Mouse (Mus musculus) heart, adult 2 months (tissue): ENCODE data around the gene Ehbp1l1.

Experiments
- CTCF ChIP-seq: fragments of 200-600 bp; IDR thresholded peaks from 2 replicates; pipeline ENCODE4 v1.8.1; 2022; ENCODE audit warnings: antibody characterized with exemption, mild to moderate bottlenecking, moderate library complexity
- EP300 ChIP-seq: fragments of 200-500 bp; IDR thresholded peaks from 2 replicates; pipeline ENCODE4 v1.6.1; 2011; ENCODE audit warnings: low read depth, low read length, control low read depth; ENCODE audit not compliant: insufficient read depth

DNA sequence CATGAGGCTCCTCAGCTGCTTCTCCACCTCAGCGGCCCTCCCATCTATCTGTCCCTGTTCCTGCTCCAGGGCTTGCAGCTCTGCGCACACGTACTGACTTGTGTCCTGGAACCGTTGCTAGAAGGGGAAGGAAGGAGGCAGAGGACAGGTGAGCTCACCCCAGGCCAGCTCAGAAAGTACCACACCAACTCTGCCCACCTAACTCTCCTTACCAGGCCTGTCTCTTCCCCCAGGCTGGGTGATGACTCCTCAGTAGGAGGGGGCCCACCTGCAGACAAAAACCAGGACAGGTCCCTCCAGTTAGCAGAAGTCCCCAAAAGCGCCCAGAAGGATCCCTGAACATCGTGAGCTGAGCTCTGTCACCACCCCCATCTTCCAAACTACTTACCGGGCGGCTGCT lies 15.5 kb downstream of the Ehbp1l1 start:
- TF ChIP-seq EP300: no peak
- TF ChIP-seq CTCF: no peak
